Mouse (Mus musculus) ES-E14 (cell line): ENCODE measurements around the gene Lix1. TPM values are rescaled to one million over a fixed set of nuclear protein-coding genes. Genes with fewer than 3 reads are reported as not detected.

Experiments used
- DNase-seq: peaks from one replicate; pipeline ENCODE4 v3.0.0-alpha.2; 2013; ENCODE audit warnings: low read depth, low spot score
- H3K27ac ChIP-seq: 2 replicates; pipeline ENCODE4 v1.5.1; 2012; ENCODE audit warnings: low read depth, mild to moderate bottlenecking, low read length, moderate library complexity, mixed read lengths; ENCODE audit not compliant: poor library complexity, insufficient read depth, severe bottlenecking
- H3K36me3 ChIP-seq: 2 replicates; pipeline ENCODE4 v1.6.1; 2012; ENCODE audit warnings: mild to moderate bottlenecking, low read length, moderate library complexity, mixed read lengths; ENCODE audit not compliant: control insufficient read depth, poor library complexity, insufficient read depth, severe bottlenecking
- H3K4me1 ChIP-seq, 2 experiments: fragments of 150-350 bp in 1 of 2; sonication (generic) in 1 of 2; 2 replicates each; pipeline ENCODE4 v1.6.1; 2012; ENCODE audit warnings: low read length in 2 of 2, mild to moderate bottlenecking in 1 of 2, mixed read lengths in 1 of 2; ENCODE audit not compliant: control insufficient read depth in 2 of 2, insufficient read depth in 2 of 2, poor library complexity in 1 of 2
- H3K4me3 ChIP-seq, 2 experiments: fragments of 150-350 bp in 1 of 2; sonication (generic) in 1 of 2; 2 replicates each; pipeline ENCODE4 v1.5.1; 2012; ENCODE audit warnings: low read length in 2 of 2, low read depth in 1 of 2, mild to moderate bottlenecking in 1 of 2, mixed read lengths in 1 of 2; ENCODE audit not compliant: insufficient read depth in 1 of 2, poor library complexity in 1 of 2, severe bottlenecking in 1 of 2
- H3K9ac ChIP-seq: 2 replicates; pipeline ENCODE4 v1.6.1; 2012; ENCODE audit warnings: low read depth, mild to moderate bottlenecking, low read length, mixed read lengths; ENCODE audit not compliant: poor library complexity, insufficient read depth, severe bottlenecking
- H3K9me3 ChIP-seq: fragments of 150-350 bp; sonication (generic); 2 replicates; pipeline ENCODE4 v1.6.1; 2012; ENCODE audit warnings: low read depth, mild to moderate bottlenecking, low read length; ENCODE audit not compliant: control insufficient read depth, insufficient read depth
- CHD2 ChIP-seq: IDR thresholded peaks from 2 replicates; pipeline ENCODE4 v1.6.1; 2014; ENCODE audit warnings: mild to moderate bottlenecking, low read depth, low read length, inconsistent platforms
- HCFC1 ChIP-seq: IDR thresholded peaks from 2 replicates; pipeline ENCODE4 v1.6.1; 2012; ENCODE audit warnings: low read length, inconsistent platforms, borderline replicate concordance; ENCODE audit not compliant: insufficient read depth
- MAFK ChIP-seq: IDR thresholded peaks from 2 replicates; pipeline ENCODE4 v1.6.1; 2014; ENCODE audit warnings: mild to moderate bottlenecking, low read depth, low read length, inconsistent platforms; ENCODE audit not compliant: insufficient read depth
- ZC3H11A ChIP-seq: IDR thresholded peaks from 2 replicates; pipeline ENCODE4 v1.6.1; 2012; ENCODE audit warnings: low read depth, mild to moderate bottlenecking, inconsistent platforms, low read length, borderline replicate concordance
- ZNF384 ChIP-seq: IDR thresholded peaks from 2 replicates; pipeline ENCODE4 v1.6.1; 2012; ENCODE audit warnings: low read depth, low read length, inconsistent platforms
- in situ Hi-C, 2 experiments: fragments of 600-800 bp; cut with MboI; formaldehyde crosslinking; loops; one replicate each; pipeline ENCODE4 v1.15.1; 2025; ENCODE audit warnings: low sequenced_read_pairs in 2 of 2, inconsistent platforms in 1 of 2; ENCODE audit not compliant: unreplicated experiment in 2 of 2
- total RNA-seq: library from RNA; depleted of rRNA; stranded (reverse); fragments of 300-350 nt; gene quantifications from 2 replicates; pipeline ENCODE4 v1.2.3, GENCODE M21; 2012; rRNA removed

Gene Lix1
- total RNA-seq, 1 experiment = 2.3 TPM

- H3K4me3 ChIP-seq = no peak overlapping the region
- no peaks in the 10 kb centered on the region for H3K9me3 ChIP-seq
- DNase-seq = no peak
- no peaks in the 10 kb centered on the region; the same call in 1 of the 2 replicates for H3K36me3 ChIP-seq
- H3K27ac ChIP-seq = no peak overlapping the region
- 0 out of 2 replicates have a peak, but pooled peaks have one; percentile 11 for TF ChIP-seq ZNF384
- no peak for TF ChIP-seq CHD2
- no peak overlapping the region for H3K9ac ChIP-seq
- in situ Hi-C loops = no loop called here
- peaks cover 0 to 9% of the 10 kb centered on the region in 2 experiments; a peak in 2 of 4 replicates for H3K4me1 ChIP-seq
These were observed 96.4 kb downstream of the Lix1 start for GRCm38 (mm10) chr17:17498848-17499247.

GRCm38 (mm10) chr17:17499278-17499677 lies 96.8 kb downstream of the Lix1 start:
- TF ChIP-seq HCFC1 (no peak), ZC3H11A (no peak), ZNF384 (no peak), MAFK (no peak), CHD2 (no peak)
- no peak overlapping the region for H3K27ac ChIP-seq
- H3K9me3 ChIP-seq = no peaks in the 10 kb centered on the region
- H3K36me3 ChIP-seq = no peaks in the 10 kb centered on the region; the same call in 1 of the 2 replicates
- H3K4me1 ChIP-seq = peaks cover 0 to 9% of the 10 kb centered on the region in 2 experiments; a peak in 2 of 4 replicates
- in situ Hi-C loops = no loop called here
- H3K4me3 ChIP-seq = no peak overlapping the region
- no peak for DNase-seq
- H3K9ac ChIP-seq = no peak overlapping the region

- DNase-seq = no peak
- Histone ChIP-seq H3K9ac (no peak overlapping the region), H3K36me3 (no peaks in the 10 kb centered on the region; the same call in 1 of the 2 replicates), H3K4me3 (no peak overlapping the region), H3K27ac (0 out of 2 replicates have a peak overlapping the region, but pooled peaks have one; percentile 31), H3K9me3 (peaks cover 2% of the 10 kb centered on the region; the same call in 1 of the 2 replicates), H3K4me1 (no peaks in the 10 kb centered on the region)
- in situ Hi-C loops = no loop called here
- no peak for TF ChIP-seq MAFK
- TF ChIP-seq ZC3H11A = no peak
- TF ChIP-seq CHD2 = no peak
- TF ChIP-seq ZNF384 = no peak
- no peak for TF ChIP-seq HCFC1
These were observed 104.2 kb downstream of the Lix1 start for GRCm38 (mm10) chr17:17506677-17507076.

Other genes with a start within 250 kb of the Lix1 start
- gene Riok2, start 28.4 kb upstream of the Lix1 start, total RNA-seq = 42.1 and 60.6 TPM in 2 replicates
- gene Lnpep, start 222.4 kb downstream of the Lix1 start, total RNA-seq = 44.8 and 50.3 TPM in 2 replicates